Mouse (Mus musculus): ENCODE measurements around the gene Ush2a. TPM values are rescaled to one million over a fixed set of nuclear protein-coding genes. Genes with fewer than 3 reads are reported as not detected.

Ush2a gene
- polyA plus RNA-seq, 1 experiment from 2014 or later: not detected

DNA sequence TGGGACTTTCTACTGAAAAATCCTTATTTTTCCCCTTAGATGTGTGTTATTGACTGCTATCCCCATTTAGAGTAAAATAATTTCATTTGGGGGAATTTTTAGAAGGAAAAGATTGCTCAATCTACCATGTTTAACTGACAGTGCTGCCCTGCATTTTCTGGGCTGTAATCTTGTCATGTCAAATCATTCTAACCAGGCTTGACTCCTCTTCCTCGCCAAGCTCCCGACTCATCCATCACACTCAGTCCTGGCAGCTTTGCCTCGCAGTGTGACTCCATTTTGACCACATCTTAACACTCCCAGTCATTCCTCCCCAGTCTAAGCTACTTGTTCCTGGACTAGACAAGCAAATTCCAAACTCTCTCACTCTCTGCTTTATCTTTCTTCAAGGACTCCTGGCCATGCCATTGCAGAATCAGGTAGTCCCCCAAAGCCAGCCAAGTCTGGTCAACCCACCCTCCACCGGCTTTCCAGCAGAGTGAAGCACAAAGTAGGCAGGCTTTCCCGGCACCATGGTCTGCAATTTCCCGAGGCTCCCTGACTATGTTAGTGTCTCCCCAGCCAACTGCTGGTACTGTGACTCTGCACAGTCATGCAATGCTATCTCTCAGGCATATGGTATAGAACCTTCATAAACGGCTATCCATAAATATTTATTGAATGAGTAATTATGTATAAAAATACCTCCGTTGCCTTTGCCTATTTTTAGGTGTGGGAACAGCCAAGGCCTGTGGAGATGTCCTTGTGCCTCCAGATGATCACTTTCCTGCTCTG, 146.0 kb downstream of the Ush2a start:
- WGBS (ENCODE audit: insufficient replicate concordance): 64% methylated on average over 8 of the region's 8 CpGs
- Histone ChIP-seq H3K9ac (replicated peaks) (no peak overlapping the region), H3K36me3 (replicated peaks; ENCODE audit: insufficient read depth, low read length) (no peaks in the 10 kb centered on the region), H3K4me2 (ENCODE audit: low read depth, low read length) (no peak overlapping the region), H3K27me3 (ENCODE audit: insufficient read depth, low read length) (no peaks in the 10 kb centered on the region), H3K27ac (ENCODE audit: low read depth) (no peak overlapping the region), H3K4me3 (ENCODE audit: low read depth, low read length) (no peak overlapping the region), H3K4me1 (ENCODE audit: insufficient read depth) (no peaks in the 10 kb centered on the region), H3K9me3 (ENCODE audit: low read length) (no peaks in the 10 kb centered on the region)
- TF ChIP-seq EP300 (IDR thresholded peaks at IDR 0.05; ENCODE audit: low read depth): no peak
- no peak for TF ChIP-seq CTCF (IDR thresholded peaks at IDR 0.05; ENCODE audit: low read depth)
- ATAC-seq (no peak), DNase-seq (no peak)

GRCm38 (mm10) chr1:188410547-188410946, 148.7 kb downstream of the Ush2a start:
- no peak for DNase-seq
- H3K27me3 ChIP-seq (ENCODE audit: insufficient read depth, low read length): no peaks in the 10 kb centered on the region
- no peaks in the 10 kb centered on the region for H3K36me3 ChIP-seq (replicated peaks; ENCODE audit: insufficient read depth, low read length)
- 50% methylated on average over 3 of the region's 3 CpGs for WGBS (ENCODE audit: insufficient replicate concordance)
- H3K9ac ChIP-seq (replicated peaks): no peak overlapping the region
- H3K4me1 ChIP-seq (ENCODE audit: insufficient read depth): no peaks in the 10 kb centered on the region
- H3K9me3 ChIP-seq (ENCODE audit: low read length): no peaks in the 10 kb centered on the region
- ATAC-seq: no peak
- no peak overlapping the region for H3K4me2 ChIP-seq (ENCODE audit: low read depth, low read length)
- TF ChIP-seq EP300 (IDR thresholded peaks at IDR 0.05; ENCODE audit: low read depth) (no peak), CTCF (IDR thresholded peaks at IDR 0.05; ENCODE audit: low read depth) (no peak)
- no peak overlapping the region for H3K4me3 ChIP-seq (ENCODE audit: low read depth, low read length)
- H3K27ac ChIP-seq (ENCODE audit: low read depth): no peak overlapping the region

- DNase-seq: no peak
- Histone ChIP-seq H3K4me1 (ENCODE audit: insufficient read depth) (no peaks in the 10 kb centered on the region), H3K4me3 (ENCODE audit: low read depth, low read length) (no peak overlapping the region), H3K4me2 (ENCODE audit: low read depth, low read length) (no peak overlapping the region), H3K36me3 (replicated peaks; ENCODE audit: insufficient read depth, low read length) (no peaks in the 10 kb centered on the region), H3K9ac (replicated peaks) (no peak overlapping the region), H3K27ac (ENCODE audit: low read depth) (no peak overlapping the region), H3K27me3 (ENCODE audit: insufficient read depth, low read length) (no peaks in the 10 kb centered on the region), H3K9me3 (ENCODE audit: low read length) (no peaks in the 10 kb centered on the region)
- TF ChIP-seq CTCF (IDR thresholded peaks at IDR 0.05; ENCODE audit: low read depth) (no peak), EP300 (IDR thresholded peaks at IDR 0.05; ENCODE audit: low read depth) (no peak)
- no peak for ATAC-seq
- WGBS (ENCODE audit: insufficient replicate concordance): 71% methylated on average over 2 of the region's 2 CpGs
These were observed 158.7 kb downstream of the Ush2a start for GRCm38 (mm10) chr1:188420543-188420942.

DNA sequence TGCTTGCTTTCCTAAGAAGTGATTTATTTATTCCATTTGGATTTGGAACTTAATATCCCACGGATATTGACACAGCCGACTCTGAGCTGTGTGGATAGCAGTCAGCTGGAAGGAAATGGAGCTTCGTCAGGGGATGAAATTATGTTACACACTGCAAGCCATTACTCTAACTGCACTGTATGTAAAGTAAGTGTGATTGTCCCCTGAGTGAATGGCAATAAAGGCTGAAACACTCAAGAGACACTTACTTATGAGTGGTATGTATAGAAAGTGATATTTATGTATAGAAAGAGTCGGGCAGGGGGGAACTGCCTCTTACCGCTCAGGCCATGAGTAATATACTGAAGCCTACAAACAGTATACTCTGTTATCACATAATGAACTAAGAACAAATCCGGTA, 166.3 kb downstream of the Ush2a start:
- no peaks in the 10 kb centered on the region for H3K27me3 ChIP-seq (ENCODE audit: insufficient read depth, low read length)
- 77% methylated on average over 6 of the region's 6 CpGs for WGBS (ENCODE audit: insufficient replicate concordance)
- no peaks in the 10 kb centered on the region for H3K36me3 ChIP-seq (replicated peaks; ENCODE audit: insufficient read depth, low read length)
- no peak for DNase-seq
- H3K9me3 ChIP-seq (ENCODE audit: low read length): no peaks in the 10 kb centered on the region
- no peak overlapping the region for H3K4me3 ChIP-seq (ENCODE audit: low read depth, low read length)
- H3K27ac ChIP-seq (ENCODE audit: low read depth): no peak overlapping the region
- H3K4me2 ChIP-seq (ENCODE audit: low read depth, low read length): no peak overlapping the region
- TF ChIP-seq CTCF (IDR thresholded peaks at IDR 0.05; ENCODE audit: low read depth) (no peak), EP300 (IDR thresholded peaks at IDR 0.05; ENCODE audit: low read depth) (no peak)
- ATAC-seq: no peak
- H3K4me1 ChIP-seq (ENCODE audit: insufficient read depth): no peaks in the 10 kb centered on the region
- H3K9ac ChIP-seq (replicated peaks): no peak overlapping the region

- Histone ChIP-seq H3K4me1 (ENCODE audit: insufficient read depth) (no peaks in the 10 kb centered on the region), H3K27ac (ENCODE audit: low read depth) (no peak overlapping the region), H3K36me3 (replicated peaks; ENCODE audit: insufficient read depth, low read length) (no peaks in the 10 kb centered on the region), H3K9ac (replicated peaks) (no peak overlapping the region), H3K9me3 (ENCODE audit: low read length) (no peaks in the 10 kb centered on the region), H3K4me2 (ENCODE audit: low read depth, low read length) (no peak overlapping the region), H3K27me3 (ENCODE audit: insufficient read depth, low read length) (no peaks in the 10 kb centered on the region), H3K4me3 (ENCODE audit: low read depth, low read length) (no peak overlapping the region)
- ATAC-seq (no peak), DNase-seq (peak; percentile 38)
- TF ChIP-seq EP300 (IDR thresholded peaks at IDR 0.05; ENCODE audit: low read depth): no peak
- no peak for TF ChIP-seq CTCF (IDR thresholded peaks at IDR 0.05; ENCODE audit: low read depth)
- 32% methylated on average over 3 of the region's 3 CpGs for WGBS (ENCODE audit: insufficient replicate concordance)
These were observed 168.9 kb downstream of the Ush2a start for GRCm38 (mm10) chr1:188430689-188431088.

GRCm38 (mm10) chr1:188447964-188448363, 186.1 kb downstream of the Ush2a start:
- DNase-seq (no peak), ATAC-seq (no peak)
- 67% methylated on average over 5 of the region's 5 CpGs for WGBS (ENCODE audit: insufficient replicate concordance)
- Histone ChIP-seq H3K4me2 (ENCODE audit: low read depth, low read length) (no peak overlapping the region), H3K27ac (ENCODE audit: low read depth) (no peak overlapping the region), H3K4me3 (ENCODE audit: low read depth, low read length) (no peak overlapping the region), H3K4me1 (ENCODE audit: insufficient read depth) (no peaks in the 10 kb centered on the region), H3K27me3 (ENCODE audit: insufficient read depth, low read length) (no peaks in the 10 kb centered on the region), H3K9me3 (ENCODE audit: low read length) (no peaks in the 10 kb centered on the region), H3K36me3 (replicated peaks; ENCODE audit: insufficient read depth, low read length) (no peaks in the 10 kb centered on the region), H3K9ac (replicated peaks) (no peak overlapping the region)
- TF ChIP-seq EP300 (IDR thresholded peaks at IDR 0.05; ENCODE audit: low read depth) (no peak), CTCF (IDR thresholded peaks at IDR 0.05; ENCODE audit: low read depth) (no peak)
